ENCODE assay signal across 5 mouse cellular contexts in genomic region chr19:32688227-32688626, GRCm38 (mm10). TPM values are rescaled to one million over a fixed set of nuclear protein-coding genes. Genes with fewer than 3 reads are reported as not detected.
DNase-seq lines count a peak whose midpoint lies in the region; ATAC-seq lines count a peak whose summit lies in the region.
"Not testable (repeated sequence)": the region's sequence is repeated elsewhere in the genome, so short reads cannot be mapped to it uniquely, and the experiment has no call there.

No protein-coding gene starts in this region.

- peaks cover 14% of the 10 kb centered on the region for H3K36me3 ChIP-seq in liver, embryonic 11.5 days (ENCODE audit: control insufficient read depth, insufficient read depth, low read length)
- peaks cover 56% of the 10 kb centered on the region for H3K36me3 ChIP-seq in liver, embryonic 12.5 days
- H3K36me3 ChIP-seq in liver, embryonic 13.5 days, result peaks cover 39% of the 10 kb centered on the region
- H3K36me3 ChIP-seq in midbrain, embryonic 11.5 days (ENCODE audit: control insufficient read depth, insufficient read depth, low read length), result not testable (repeated sequence)

- peak; percentile 52 for DNase-seq in heart, adult 11 months
- not testable (repeated sequence) for DNase-seq in liver, embryonic 11.5 days (ENCODE audit: low spot score); liver, embryonic 13.5 days
- DNase-seq in midbrain, embryonic 11.5 days (ENCODE audit: low spot score, missing footprints), result peak; percentile 61

- WGBS in liver, embryonic 11.5 days, result 61% methylated on average over 3 of the region's 3 CpGs
- 57% methylated on average over 3 of the region's 3 CpGs for WGBS in liver, embryonic 12.5 days (ENCODE audit: insufficient replicate concordance)
- 28% methylated on average over 3 of the region's 3 CpGs for WGBS in liver, embryonic 13.5 days (ENCODE audit: insufficient replicate concordance)
- 76% methylated on average over 3 of the region's 3 CpGs for WGBS in midbrain, embryonic 11.5 days

- not testable (repeated sequence) for H3K27me3 ChIP-seq in liver, embryonic 11.5 days (replicated peaks; ENCODE audit: control insufficient read depth, insufficient read depth, low read length); liver, embryonic 12.5 days (replicated peaks); liver, embryonic 13.5 days; midbrain, embryonic 11.5 days (ENCODE audit: control insufficient read depth, insufficient read depth, low read length)

- H3K9me3 ChIP-seq in liver, embryonic 11.5 days (ENCODE audit: control insufficient read depth, low read length); liver, embryonic 12.5 days (replicated peaks); liver, embryonic 13.5 days (replicated peaks); midbrain, embryonic 11.5 days (ENCODE audit: control insufficient read depth, low read length): not testable (repeated sequence)

- H3K4me1 ChIP-seq in liver, embryonic 11.5 days (replicated peaks; ENCODE audit: control insufficient read depth, insufficient read depth, low read length); midbrain, embryonic 11.5 days (ENCODE audit: control insufficient read depth, insufficient read depth, low read length): not testable (repeated sequence)
- peaks cover 11% of the 10 kb centered on the region for H3K4me1 ChIP-seq in liver, embryonic 12.5 days
- peaks cover 10% of the 10 kb centered on the region; the same call in 1 of the 2 replicates for H3K4me1 ChIP-seq in liver, embryonic 13.5 days (replicated peaks)

- H3K4me2 ChIP-seq in liver, embryonic 11.5 days; liver, embryonic 12.5 days; liver, embryonic 13.5 days; midbrain, embryonic 11.5 days: not testable (repeated sequence)

- H3K4me3 ChIP-seq in liver, embryonic 11.5 days (ENCODE audit: low read depth, low read length); liver, embryonic 12.5 days; liver, embryonic 13.5 days (replicated peaks); midbrain, embryonic 11.5 days (ENCODE audit: low read depth, low read length): not testable (repeated sequence)

- H3K27ac ChIP-seq in liver, embryonic 11.5 days (ENCODE audit: low read depth, low read length); liver, embryonic 12.5 days; liver, embryonic 13.5 days; midbrain, embryonic 11.5 days (ENCODE audit: low read depth, low read length): not testable (repeated sequence)

- ATAC-seq in liver, embryonic 11.5 days (replicated peaks; ENCODE audit: low FRiP score), result peak; percentile 41; the same call in 1 of the 2 replicates
- ATAC-seq in liver, embryonic 12.5 days, result peak; percentile 57; the same call in 1 of the 2 replicates
- ATAC-seq in liver, embryonic 13.5 days (ENCODE audit: low read depth), result peak; percentile 53; the same call in 1 of the 2 replicates
- not testable (repeated sequence) for ATAC-seq in midbrain, embryonic 11.5 days (ENCODE audit: low FRiP score)

- not testable (repeated sequence) for H3K9ac ChIP-seq in liver, embryonic 11.5 days (ENCODE audit: low read depth, low read length); liver, embryonic 13.5 days; midbrain, embryonic 11.5 days (ENCODE audit: low read length)
- H3K9ac ChIP-seq in liver, embryonic 12.5 days, result peak overlapping the region; percentile 35; the same call in 1 of the 2 replicates

RNA-seq across cellular contexts. Expression of gene Atad1, which starts 51.4 kb away (rescaled TPM):
- 58.3 and 58.6 TPM in 2 replicates for polyA plus RNA-seq in liver, embryonic 11.5 days (2014; fragmentation: Nextera tagmentation; extraction: Ambion mirVana)
- polyA plus RNA-seq in liver, embryonic 12.5 days (2016; fragmentation: Nextera tagmentation; extraction: Ambion mirVana), result 32.2 and 32.3 TPM in 2 replicates
- polyA plus RNA-seq in liver, embryonic 13.5 days (2015; fragmentation: Nextera tagmentation; extraction: Ambion mirVana), result 25.3 and 32.4 TPM in 2 replicates
- 110 and 114 TPM in 2 replicates for polyA plus RNA-seq in midbrain, embryonic 11.5 days (2014; fragmentation: Nextera tagmentation; extraction: Ambion mirVana)
